Mouse (Mus musculus) c-Kit-positive CD71-negative TER-119-negative erythroid progenitor cells, embryonic 14.5 days (primary cell): ENCODE measurements around the gene Tctn3.

ENCODE experiments used
- DNase-seq: peaks from one replicate; pipeline ENCODE4 v3.0.0-alpha.2; 2013; ENCODE audit warnings: low read depth

Tctn3 gene

GRCm38 (mm10) chr19:40611830-40612506, at the start of gene Tctn3, which contains the start of gene Entpd1:
TSS of gene Tctn3 (minus strand) at chr19:40612233.
TSS of gene Entpd1 (plus strand) at chr19:40612366.
- peak; percentile 93 for DNase-seq

GRCm38 (mm10) chr19:40661108-40661507, 49.1 kb upstream of the Tctn3 start:
- no peak for DNase-seq

GRCm38 (mm10) chr19:40660510-40660909, 48.5 kb upstream of the Tctn3 start:
- no peak for DNase-seq

GRCm38 (mm10) chr19:40659651-40660478, 47.8 kb upstream of the Tctn3 start:
- no peak for DNase-seq

- no peak for DNase-seq
Measured at GRCm38 (mm10) chr19:40658935-40659334, 46.9 kb upstream of the Tctn3 start.

- DNase-seq = no peak
Measured at GRCm38 (mm10) chr19:40658281-40658680, 46.2 kb upstream of the Tctn3 start.

GRCm38 (mm10) chr19:40656207-40656606, 44.2 kb upstream of the Tctn3 start:
- DNase-seq = no peak

GRCm38 (mm10) chr19:40650090-40650489, 38.1 kb upstream of the Tctn3 start:
- no peak for DNase-seq

GRCm38 (mm10) chr19:40647319-40648158, 35.5 kb upstream of the Tctn3 start:
- no peak for DNase-seq

- DNase-seq = no peak
Measured at GRCm38 (mm10) chr19:40646379-40646778, 34.3 kb upstream of the Tctn3 start.

GRCm38 (mm10) chr19:40643846-40644245, 31.8 kb upstream of the Tctn3 start:
- no peak for DNase-seq

- DNase-seq = no peak
Measured at GRCm38 (mm10) chr19:40640799-40641198, 28.8 kb upstream of the Tctn3 start.

- no peak for DNase-seq
Measured at GRCm38 (mm10) chr19:40639729-40640304, 27.8 kb upstream of the Tctn3 start.

GRCm38 (mm10) chr19:40638582-40638981, 26.5 kb upstream of the Tctn3 start:
- no peak for DNase-seq

GRCm38 (mm10) chr19:40637601-40638000, 25.6 kb upstream of the Tctn3 start:
- DNase-seq = no peak

GRCm38 (mm10) chr19:40637091-40637490, 25.1 kb upstream of the Tctn3 start:
- DNase-seq = no peak

- no peak for DNase-seq
Measured at GRCm38 (mm10) chr19:40633144-40633543, 21.1 kb upstream of the Tctn3 start.

GRCm38 (mm10) chr19:40632668-40633067, 20.6 kb upstream of the Tctn3 start:
- DNase-seq = no peak

- DNase-seq = no peak
Measured at GRCm38 (mm10) chr19:40632193-40632592, 20.2 kb upstream of the Tctn3 start.

GRCm38 (mm10) chr19:40630606-40631005, 18.6 kb upstream of the Tctn3 start:
- no peak for DNase-seq

- DNase-seq = no peak
Measured at GRCm38 (mm10) chr19:40630096-40630495, 18.1 kb upstream of the Tctn3 start.

- no peak for DNase-seq
Measured at GRCm38 (mm10) chr19:40628950-40629349, 16.9 kb upstream of the Tctn3 start.
